Mouse (Mus musculus) T-cell, adult 2 months (primary cell): ENCODE results near the gene Gm7298.
"Not testable (repeated sequence)": the region's sequence is repeated elsewhere in the genome, so short reads cannot be mapped to it uniquely, and the experiment has no call there.

Experiments
- DNase-seq: peaks from one replicate; pipeline ENCODE4 v3.0.0; 2022; ENCODE audit warnings: low spot score

Gene Gm7298

DNA sequence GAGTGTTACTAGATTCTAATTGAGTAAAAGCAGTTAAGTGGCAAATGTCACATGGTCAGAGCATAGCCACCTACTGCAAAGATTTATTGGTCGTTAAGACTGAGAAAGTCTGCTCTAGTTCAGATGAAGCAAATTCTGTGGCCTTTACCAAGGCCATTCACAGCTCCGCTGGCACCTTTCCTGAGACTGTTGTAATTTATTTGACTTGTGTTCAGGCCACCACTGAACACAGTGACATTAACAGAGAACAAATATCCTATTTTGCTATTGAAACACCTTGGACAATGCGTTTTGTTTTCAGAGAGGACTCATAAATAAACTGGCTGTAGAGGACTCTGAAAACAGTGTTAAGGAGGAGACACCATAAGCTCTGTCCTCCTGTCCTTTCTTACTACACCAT lies at the start of gene Gm7298:
Gene Gm7298 (plus strand): TSS at position 301 of the 400 bp plus-strand sequence.
- no peak for DNase-seq

DNA sequence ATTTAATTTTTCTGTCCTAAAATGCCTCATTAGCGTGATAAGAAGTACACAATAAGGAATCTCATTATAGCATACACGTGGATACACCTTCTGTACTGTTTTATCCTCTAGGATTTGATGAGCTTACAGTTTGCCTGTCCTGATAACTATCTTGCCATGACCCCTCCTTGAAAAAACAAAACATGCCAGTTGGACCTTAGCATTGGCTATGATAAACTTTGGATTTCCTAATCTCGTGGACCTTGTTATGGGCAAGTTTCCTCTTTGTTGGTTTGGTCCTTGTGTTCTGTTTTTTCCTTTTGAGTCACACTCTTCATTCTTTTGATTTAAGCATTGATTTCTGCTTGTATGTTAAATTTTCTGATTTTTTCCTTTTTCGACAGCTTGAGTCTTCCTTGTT lies 95.3 kb downstream of the Gm7298 start:
- no peak for DNase-seq

DNA sequence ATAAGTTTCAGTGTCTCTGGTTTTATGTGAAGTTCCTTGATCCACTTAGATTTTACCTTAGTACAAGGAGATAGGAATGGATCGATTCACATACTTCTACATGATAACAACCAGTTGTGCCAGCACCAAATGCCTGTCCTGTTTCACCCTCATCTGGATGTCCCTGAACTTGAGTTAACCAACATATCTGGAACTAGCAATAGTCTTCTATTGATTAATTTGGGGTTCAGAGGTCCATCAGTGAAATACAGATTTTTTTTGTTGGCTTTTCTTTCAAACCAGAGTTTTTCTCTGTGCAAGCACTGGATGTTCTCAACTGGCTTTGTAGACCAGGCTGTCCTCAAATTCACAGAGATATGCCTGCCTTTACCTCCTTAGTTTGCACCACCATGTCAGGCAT lies 103.6 kb downstream of the Gm7298 start:
- no peak for DNase-seq

DNA sequence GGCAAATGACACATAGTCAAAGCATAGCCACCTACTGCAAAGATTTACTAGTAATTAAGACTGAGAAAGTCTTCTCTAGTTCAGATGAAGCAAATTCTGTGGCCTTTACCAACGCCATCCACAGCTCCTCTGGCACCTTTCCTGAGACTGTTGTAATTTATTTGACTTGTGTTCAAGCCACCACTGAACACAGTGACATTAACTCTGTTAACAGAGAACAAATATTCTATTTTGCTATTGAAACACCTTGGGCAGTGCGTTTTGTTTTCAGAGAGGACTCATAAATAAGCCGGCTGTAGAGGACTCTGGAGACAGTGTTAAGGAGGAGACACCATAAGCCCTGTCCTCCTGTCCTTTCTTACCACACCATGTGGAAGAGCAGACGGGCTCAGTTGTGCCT lies 105.5 kb downstream of the Gm7298 start, which contains the start of gene Mug1:
Gene Mug1 (plus strand): TSS at position 271 of the 400 bp plus-strand sequence.
- not testable (repeated sequence) for DNase-seq
